Mouse (Mus musculus) heart, postnatal 36 days (tissue): ENCODE results near the gene Pygo1. TPM values are rescaled to one million over a fixed set of nuclear protein-coding genes. Genes with fewer than 3 reads are reported as not detected.

Source experiments
- DNase-seq, 2 experiments: peaks; one replicate each; pipeline ENCODE4 v3.0.0; 2021 to 2022
- intact Hi-C: fragments of 180-260 bp; cut with DNase I; formaldehyde crosslinking; loops from one replicate; pipeline ENCODE4 v1.15.1; 2025
- total RNA-seq, 2 experiments: library from RNA; stranded (reverse); gene quantifications; 2 replicates each; pipeline ENCODE4 v1.2.3; 2021

The Pygo1 gene
- total RNA-seq, 2 experiments from 2014 or later, result 11.9 to 12.5 TPM

GRCm38 (mm10) chr9:72987703-72988102 is 62.3 kb downstream of the Pygo1 start:
- intact Hi-C loops, result no loop called here
- no peak for DNase-seq

- no peak for DNase-seq
- intact Hi-C loops, result no loop called here
Observed at GRCm38 (mm10) chr9:72988706-72989105, 63.3 kb downstream of the Pygo1 start.

GRCm38 (mm10) chr9:72991420-72991819 is 66.0 kb downstream of the Pygo1 start:
- intact Hi-C loops, result no loop called here
- no peak for DNase-seq

- no peak for DNase-seq
- intact Hi-C loops, result no loop called here
Observed at GRCm38 (mm10) chr9:72992576-72992975, 67.1 kb downstream of the Pygo1 start.

GRCm38 (mm10) chr9:72996167-72996566 is 70.7 kb downstream of the Pygo1 start:
- DNase-seq, result no peak
- intact Hi-C loops, result no loop called here

- no peak for DNase-seq
- intact Hi-C loops, result no loop called here
Observed at GRCm38 (mm10) chr9:72996806-72997205, 71.4 kb downstream of the Pygo1 start.

GRCm38 (mm10) chr9:73000487-73000886 is 75.0 kb downstream of the Pygo1 start:
- no peak for DNase-seq
- intact Hi-C loops, result no loop called here

- intact Hi-C loops, result no loop called here
- DNase-seq, result no peak
Observed at GRCm38 (mm10) chr9:73001314-73002011, 76.0 kb downstream of the Pygo1 start.

Other genes with a start within 250 kb of the Pygo1 start
- under 1 TPM; 0.30 to 0.33 TPM for gene Prtg, start 118.8 kb upstream of the Pygo1 start, total RNA-seq
- under 1 TPM; 0.50 to 0.84 TPM for gene Dyx1c1, start 33.1 kb downstream of the Pygo1 start, total RNA-seq
- gene Gm44503, start 33.2 kb downstream of the Pygo1 start, total RNA-seq, result not detected
- gene Ccpg1os, start 59.7 kb downstream of the Pygo1 start, total RNA-seq, result 1 to 10 TPM; 8.9 to 9.7 TPM
- gene Ccpg1, start 59.8 kb downstream of the Pygo1 start, total RNA-seq, result 10 to 100 TPM; 81.3 to 92.5 TPM
- gene Pigb, start 114.7 kb downstream of the Pygo1 start, total RNA-seq, result 1 to 10 TPM; 2.0 to 2.4 TPM
- 1 to 10 TPM; 3.6 to 4.4 TPM for gene Rab27a, start 119.2 kb downstream of the Pygo1 start, total RNA-seq
- not detected for gene Khdc3, start 176.2 kb downstream of the Pygo1 start, total RNA-seq
- gene Gm20509, start 176.8 kb downstream of the Pygo1 start, total RNA-seq, result not detected
- gene Rsl24d1, start 187.8 kb downstream of the Pygo1 start, total RNA-seq, result 10 to 100 TPM; 50.5 to 50.8 TPM